22 mouse cellular contexts compared by ENCODE assay signal in genomic region chr13:37675718-37676117, GRCm38 (mm10).
A peak's percentile ranks its signal among the peaks of the same experiment; 100 is the strongest.
DNase-seq lines count a peak whose midpoint lies in the region; ATAC-seq and TF ChIP-seq lines count a peak whose summit lies in the region.
"Had no signal": no experiment of that assay in that cellular context is flagged by ENCODE, and none has a peak within 500 bp of the region (broad histone marks: within the 10 kb centered on the region; RNA-seq: fewer than 3 reads in every experiment).

No protein-coding gene starts in this region.

- H3K27me3 ChIP-seq in heart, adult 2 months (ENCODE audit: control insufficient read depth, insufficient read depth, low read length) = no peaks in the 10 kb centered on the region
- H3K27me3 ChIP-seq: embryonic facial prominence, embryonic 12.5 days; forebrain, embryonic 12.5 days; heart, embryonic 15.5 days had no signal

- H3K4me1 ChIP-seq in heart, adult 2 months (ENCODE audit: control insufficient read depth, insufficient read depth, low read length) = no peaks in the 10 kb centered on the region; the same call in 1 of the 2 replicates
- H3K4me1 ChIP-seq: embryonic facial prominence, embryonic 12.5 days had no signal

- peak; percentile 82 to 87 for ATAC-seq in hematopoietic stem cell, adult 5-6 weeks (replicated peaks in 1 of 2; ENCODE audit: insufficient read depth in 1 of 2, low FRiP score in 2 of 2, low TSS enrichment in 1 of 2, low read depth in 1 of 2, poor library complexity in 2 of 2, severe bottlenecking in 2 of 2)
- no peak for ATAC-seq in erythroid progenitor cell, adult 5-6 weeks (replicated peaks; ENCODE audit: low FRiP score, poor library complexity, severe bottlenecking)
- ATAC-seq: forebrain, embryonic 16.5 days had no signal

- no peak overlapping the region for H3K4me3 ChIP-seq in gastrocnemius, adult 2 months
- no peak overlapping the region for H3K4me3 ChIP-seq in heart, adult 2 months
- H3K4me3 ChIP-seq: embryonic facial prominence, embryonic 12.5 days; forebrain, embryonic 12.5 days; heart, embryonic 15.5 days; hindbrain, embryonic 10.5 days had no signal

- TF ChIP-seq POLR2A in heart, adult 2 months (IDR thresholded peaks at IDR 0.05; ENCODE audit: insufficient read depth, low read depth, low read length) = no peak

- no peak for DNase-seq in gastrocnemius, adult 2 months
- no peak for DNase-seq in gastrocnemius, adult 18-20 months (ENCODE audit: low spot score)
- DNase-seq in thymus, postnatal 4 days = peak; percentile 30
- no peak for DNase-seq in thymus, adult 18-20 months
- DNase-seq in right cerebral cortex, adult 2 months (ENCODE audit: low spot score in 2 of 2) = no peak
- DNase-seq in heart, adult 2 months = no peak
- DNase-seq: adrenal gland, adult 8-10 months; adrenal gland, postnatal 36 days; cerebellum, adult 11 months; cerebellum, adult 8-10 months; cerebellum, postnatal 14 days; gastrocnemius, postnatal 36 days; heart, adult 18-20 months; heart, postnatal 14 days had no signal

- WGBS in heart, adult 2 months = 89% methylated on average over 3 of the region's 3 CpGs

- TF ChIP-seq CTCF in gastrocnemius, adult 2 months (IDR thresholded peaks at IDR 0.05) = no peak
- no peak for TF ChIP-seq CTCF in heart, adult 2 months (IDR thresholded peaks at IDR 0.05)

- intact Hi-C loops in gastrocnemius, adult 2 months (cut with DNase I) = loop anchor here (5.0 kb wide), 2 partner anchors 182 to 247 kb away; no protein-coding TSS in a partner anchor
- intact Hi-C loops in heart, adult 2 months (cut with DNase I) = no loop called here

- no peak for TF ChIP-seq EP300 in heart, adult 2 months (IDR thresholded peaks at IDR 0.05; ENCODE audit: insufficient read depth, low read depth, low read length)

- no peak overlapping the region for H3K9ac ChIP-seq in heart, adult 2 months (ENCODE audit: low read depth, low read length)
- H3K9ac ChIP-seq: embryonic facial prominence, embryonic 12.5 days; forebrain, embryonic 12.5 days; heart, embryonic 15.5 days; hindbrain, embryonic 14.5 days had no signal

- no peaks in the 10 kb centered on the region for H3K79me2 ChIP-seq in heart, adult 2 months (replicated peaks; ENCODE audit: control insufficient read depth, insufficient read depth, low read length)

- H3K27ac ChIP-seq in gastrocnemius, adult 2 months = peak overlapping the region; percentile 91; the same call in 1 of the 2 replicates
- no peak overlapping the region for H3K27ac ChIP-seq in heart, adult 2 months
- H3K27ac ChIP-seq: embryonic facial prominence, embryonic 12.5 days; forebrain, embryonic 12.5 days; heart, embryonic 15.5 days; hindbrain, embryonic 10.5 days; hindbrain, embryonic 14.5 days had no signal

- no peaks in the 10 kb centered on the region for H3K36me3 ChIP-seq in heart, adult 2 months (ENCODE audit: control insufficient read depth, insufficient read depth, low read length)
- H3K36me3 ChIP-seq: embryonic facial prominence, embryonic 12.5 days; forebrain, embryonic 12.5 days; heart, embryonic 15.5 days; hindbrain, embryonic 10.5 days had no signal
